Mouse (Mus musculus): ENCODE data around the gene Rnf220. TPM values are rescaled to one million over a fixed set of nuclear protein-coding genes. Genes with fewer than 3 reads are reported as not detected.

Rnf220 gene
- total RNA-seq, 2 experiments from 2014 or later: 140 to 143 TPM

- intact Hi-C loops (cut with DNase I): no loop called here
- DNase-seq: no peak
Observed at GRCm38 (mm10) chr4:117447926-117448325, 48.9 kb downstream of the Rnf220 start.

- intact Hi-C loops (cut with DNase I): no loop called here
- no peak for DNase-seq
Observed at GRCm38 (mm10) chr4:117445516-117446207, 51.2 kb downstream of the Rnf220 start.

- no peak for DNase-seq
Observed at GRCm38 (mm10) chr4:117438919-117439318, 57.9 kb downstream of the Rnf220 start.

GRCm38 (mm10) chr4:117438064-117438463, 58.8 kb downstream of the Rnf220 start:
- intact Hi-C loops (cut with DNase I): no loop called here
- DNase-seq: no peak

More at GRCm38 (mm10) chr4:117438919-117439318, 57.9 kb downstream of the Rnf220 start:
- intact Hi-C loops (cut with DNase I): no loop called here

- no peak for DNase-seq
- intact Hi-C loops (cut with DNase I): no loop called here
Observed at GRCm38 (mm10) chr4:117436995-117437660, 59.7 kb downstream of the Rnf220 start.

- no peak for DNase-seq
- intact Hi-C loops (cut with DNase I): no loop called here
Observed at GRCm38 (mm10) chr4:117434336-117434735, 62.5 kb downstream of the Rnf220 start.

GRCm38 (mm10) chr4:117429604-117430003, 67.2 kb downstream of the Rnf220 start:
- intact Hi-C loops (cut with DNase I): no loop called here
- DNase-seq: no peak

- intact Hi-C loops (cut with DNase I): no loop called here
- DNase-seq: no peak
Observed at GRCm38 (mm10) chr4:117427540-117427939, 69.3 kb downstream of the Rnf220 start.

- intact Hi-C loops (cut with DNase I): no loop called here
- DNase-seq: peak; percentile 21
Observed at GRCm38 (mm10) chr4:117421077-117421476, 75.8 kb downstream of the Rnf220 start.

GRCm38 (mm10) chr4:117416827-117417226, 80.0 kb downstream of the Rnf220 start:
- intact Hi-C loops (cut with DNase I): no loop called here
- no peak for DNase-seq

GRCm38 (mm10) chr4:117410049-117410410, 86.8 kb downstream of the Rnf220 start:
- intact Hi-C loops (cut with DNase I): no loop called here
- no peak for DNase-seq

- peak; percentile 29 for DNase-seq
- intact Hi-C loops (cut with DNase I): no loop called here
Observed at GRCm38 (mm10) chr4:117409144-117410048, 87.5 kb downstream of the Rnf220 start.

GRCm38 (mm10) chr4:117407945-117408344, 88.9 kb downstream of the Rnf220 start:
- DNase-seq: no peak
- intact Hi-C loops (cut with DNase I): no loop called here

- intact Hi-C loops (cut with DNase I): no loop called here
- peak; percentile 49 for DNase-seq
Observed at GRCm38 (mm10) chr4:117405999-117406398, 90.9 kb downstream of the Rnf220 start.

- intact Hi-C loops (cut with DNase I): no loop called here
- no peak for DNase-seq
Observed at GRCm38 (mm10) chr4:117405211-117405610, 91.6 kb downstream of the Rnf220 start.

- intact Hi-C loops (cut with DNase I): no loop called here
- no peak for DNase-seq
Observed at GRCm38 (mm10) chr4:117403411-117403810, 93.4 kb downstream of the Rnf220 start.

- intact Hi-C loops (cut with DNase I): no loop called here
- DNase-seq: no peak
Observed at GRCm38 (mm10) chr4:117397128-117397527, 99.7 kb downstream of the Rnf220 start.

- DNase-seq: no peak
- intact Hi-C loops (cut with DNase I): no loop called here
Observed at GRCm38 (mm10) chr4:117393027-117393426, 103.8 kb downstream of the Rnf220 start.

- no peak for DNase-seq
- intact Hi-C loops (cut with DNase I): no loop called here
Observed at GRCm38 (mm10) chr4:117392391-117392790, 104.5 kb downstream of the Rnf220 start.

GRCm38 (mm10) chr4:117391966-117392365, 104.9 kb downstream of the Rnf220 start:
- no peak for DNase-seq
- intact Hi-C loops (cut with DNase I): no loop called here

All from left cerebral cortex, postnatal 4 days (tissue).